Mouse (Mus musculus) cerebellum, adult 11 months (tissue): ENCODE results near the gene Nudcd3.

ENCODE experiments used
- DNase-seq: peaks from one replicate; pipeline ENCODE4 v3.0.0; 2022

Nudcd3 gene

DNA sequence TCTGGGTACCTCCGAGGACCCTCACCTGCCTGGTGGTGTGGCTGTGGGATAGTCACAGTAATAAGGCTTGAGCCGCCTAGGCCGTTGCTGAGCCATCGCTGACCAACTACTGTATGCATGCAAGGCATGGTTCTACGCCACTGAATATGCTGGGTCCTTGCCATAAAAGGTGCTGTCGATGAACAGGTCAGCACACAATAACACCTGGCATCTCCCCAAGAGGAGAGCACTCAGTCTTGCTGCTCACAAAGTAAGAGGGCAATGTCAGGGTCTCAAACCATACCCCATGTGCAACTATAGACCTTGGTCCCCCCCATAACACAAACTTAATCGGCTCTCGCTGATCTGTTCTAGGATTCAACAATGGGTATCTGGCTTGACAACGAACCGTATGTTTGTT is 141.1 kb downstream of the Nudcd3 start:
- no peak for DNase-seq
